Mouse (Mus musculus): ENCODE measurements around the gene Col27a1. TPM values are rescaled to one million over a fixed set of nuclear protein-coding genes. Genes with fewer than 3 reads are reported as not detected.

Col27a1 gene
- polyA plus RNA-seq, 1 experiment: 0.13 TPM

DNA sequence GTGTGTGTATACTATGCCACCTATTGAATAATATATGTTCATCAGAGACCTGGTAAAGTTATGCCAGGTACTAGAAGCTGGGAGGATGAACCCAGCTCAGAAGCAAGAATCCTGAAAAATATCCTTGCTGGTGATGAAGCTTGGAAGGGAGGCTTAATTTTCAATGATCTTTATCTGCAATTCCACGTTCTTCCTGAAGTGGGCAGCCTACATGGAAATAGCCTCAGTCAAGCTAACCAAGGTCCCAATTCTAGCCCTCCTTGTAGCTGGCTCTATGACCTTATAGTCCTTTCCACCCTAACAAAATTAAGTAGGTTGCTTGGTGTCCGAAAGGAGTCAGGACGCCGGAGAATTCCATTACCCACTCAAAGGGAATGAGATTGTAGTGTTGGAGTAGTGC lies 72.2 kb downstream of the Col27a1 start:
- H3ac ChIP-seq (ENCODE audit: control insufficient read depth, insufficient read length): no peak overlapping the region
- no peaks in the 10 kb centered on the region for H3K79me2 ChIP-seq (ENCODE audit: control insufficient read depth, insufficient read depth)
- peaks cover under 1% of the 10 kb centered on the region for H3K27me3 ChIP-seq (ENCODE audit: control insufficient read depth, insufficient read depth, insufficient read length)
- no peak overlapping the region for H3K4me2 ChIP-seq (ENCODE audit: low read depth)
- no peak for TF ChIP-seq POLR2A (IDR thresholded peaks at IDR 0.05; ENCODE audit: insufficient read length, low read depth)
- TF ChIP-seq CEBPB (IDR thresholded peaks at IDR 0.05; ENCODE audit: insufficient read depth, poor library complexity, severe bottlenecking): no peak
- no peak for TF ChIP-seq SRF (IDR thresholded peaks at IDR 0.05; ENCODE audit: control insufficient read depth, insufficient read length, low read depth)
- no peak for TF ChIP-seq POLR2AphosphoS2 (IDR thresholded peaks at IDR 0.05; ENCODE audit: insufficient read length, low read depth)
- no peak for TF ChIP-seq TCF12 (IDR thresholded peaks at IDR 0.05; ENCODE audit: insufficient read depth, poor library complexity, severe bottlenecking)
- no peak for TF ChIP-seq TCF3 (IDR thresholded peaks at IDR 0.05; ENCODE audit: insufficient read length, low read depth)
- H3K36me3 ChIP-seq (ENCODE audit: control insufficient read depth, insufficient read depth): no peaks in the 10 kb centered on the region
- H3K4me3 ChIP-seq: no peak overlapping the region

DNA sequence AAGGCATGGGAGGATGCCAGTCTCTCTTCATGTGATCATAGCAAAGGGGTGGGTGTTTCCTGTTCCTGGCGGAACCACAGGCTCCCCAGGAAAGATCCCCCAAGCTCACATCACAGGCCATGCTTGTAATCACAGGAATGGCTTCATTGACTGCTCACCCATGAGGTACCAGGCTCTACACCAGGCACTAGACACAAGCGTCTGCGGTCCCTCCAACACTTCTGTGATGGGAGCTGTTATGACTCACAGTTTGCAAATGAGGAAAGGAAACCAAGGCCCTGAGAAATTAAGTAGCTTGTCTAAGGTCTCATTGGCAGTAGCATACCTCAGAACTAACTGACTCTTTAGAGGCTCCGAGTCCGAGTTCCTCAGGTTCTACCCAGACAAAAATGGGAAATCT lies 74.7 kb downstream of the Col27a1 start:
- Histone ChIP-seq H3K79me2 (ENCODE audit: control insufficient read depth, insufficient read depth) (no peaks in the 10 kb centered on the region), H3ac (ENCODE audit: control insufficient read depth, insufficient read length) (no peak overlapping the region), H3K4me3 (no peak overlapping the region), H3K27me3 (ENCODE audit: control insufficient read depth, insufficient read depth, insufficient read length) (peaks cover 11% of the 10 kb centered on the region), H3K4me2 (ENCODE audit: low read depth) (no peak overlapping the region), H3K36me3 (ENCODE audit: control insufficient read depth, insufficient read depth) (no peaks in the 10 kb centered on the region)
- TF ChIP-seq POLR2A (IDR thresholded peaks at IDR 0.05; ENCODE audit: insufficient read length, low read depth): no peak
- no peak for TF ChIP-seq USF1 (IDR thresholded peaks at IDR 0.05; ENCODE audit: low read depth)
- TF ChIP-seq MYOG (IDR thresholded peaks at IDR 0.05; ENCODE audit: control insufficient read depth in 1 of 3, insufficient read depth in 1 of 3, insufficient read length in 2 of 3, low read depth in 2 of 3): no peak
- TF ChIP-seq CEBPB (IDR thresholded peaks at IDR 0.05; ENCODE audit: insufficient read depth, poor library complexity, severe bottlenecking): no peak
- TF ChIP-seq POLR2AphosphoS2 (IDR thresholded peaks at IDR 0.05; ENCODE audit: insufficient read length, low read depth): no peak
- no peak for TF ChIP-seq TCF12 (IDR thresholded peaks at IDR 0.05; ENCODE audit: insufficient read depth, poor library complexity, severe bottlenecking)
- no peak for TF ChIP-seq SRF (IDR thresholded peaks at IDR 0.05; ENCODE audit: control insufficient read depth, insufficient read length, low read depth)
- TF ChIP-seq REST (IDR thresholded peaks at IDR 0.05; ENCODE audit: insufficient read depth, insufficient read length): no peak
- no peak for TF ChIP-seq E2F4 (IDR thresholded peaks at IDR 0.05; ENCODE audit: insufficient read depth)
- no peak for TF ChIP-seq MYOD1 (IDR thresholded peaks at IDR 0.05; ENCODE audit: control insufficient read depth in 1 of 3, insufficient read length in 2 of 3, low read depth in 2 of 3)
- TF ChIP-seq TCF3 (IDR thresholded peaks at IDR 0.05; ENCODE audit: insufficient read length, low read depth): no peak
- TF ChIP-seq MAX (IDR thresholded peaks at IDR 0.05; ENCODE audit: low read depth): no peak

DNA sequence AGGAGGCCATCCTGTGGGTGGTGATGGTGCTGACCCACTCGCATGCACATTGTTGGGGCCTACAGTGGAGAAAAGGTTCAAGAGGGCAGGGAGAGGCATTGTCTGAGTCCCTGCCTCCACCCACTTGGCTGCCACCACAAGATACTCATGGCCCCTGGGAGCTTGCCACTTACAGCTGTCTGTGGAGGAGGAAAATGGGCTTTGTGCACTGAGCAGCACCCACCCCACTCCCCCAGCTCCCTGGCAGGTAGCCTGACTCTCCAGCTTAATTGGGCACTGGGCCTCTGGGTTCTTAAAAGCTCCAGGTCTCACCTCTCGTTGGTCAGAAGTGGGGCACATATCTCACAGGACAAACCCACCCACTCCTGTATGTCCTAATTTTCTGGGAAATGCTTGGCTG lies 76.3 kb downstream of the Col27a1 start:
- Histone ChIP-seq H3K36me3 (ENCODE audit: control insufficient read depth, insufficient read depth) (no peaks in the 10 kb centered on the region), H3ac (ENCODE audit: control insufficient read depth, insufficient read length) (no peak overlapping the region), H3K79me2 (ENCODE audit: control insufficient read depth, insufficient read depth) (no peaks in the 10 kb centered on the region), H3K27me3 (ENCODE audit: control insufficient read depth, insufficient read depth, insufficient read length) (peaks cover 14% of the 10 kb centered on the region), H3K4me2 (ENCODE audit: low read depth) (no peak overlapping the region), H3K4me3 (no peak overlapping the region)
- TF ChIP-seq USF1 (IDR thresholded peaks at IDR 0.05; ENCODE audit: low read depth) (no peak), TCF12 (IDR thresholded peaks at IDR 0.05; ENCODE audit: insufficient read depth, poor library complexity, severe bottlenecking) (no peak), MYOD1 (IDR thresholded peaks at IDR 0.05; ENCODE audit: control insufficient read depth in 1 of 3, insufficient read length in 2 of 3, low read depth in 2 of 3) (no peak), CEBPB (IDR thresholded peaks at IDR 0.05; ENCODE audit: insufficient read depth, poor library complexity, severe bottlenecking) (no peak), TCF3 (IDR thresholded peaks at IDR 0.05; ENCODE audit: insufficient read length, low read depth) (no peak), POLR2A (IDR thresholded peaks at IDR 0.05; ENCODE audit: insufficient read length, low read depth) (no peak), MAX (IDR thresholded peaks at IDR 0.05; ENCODE audit: low read depth) (no peak), E2F4 (IDR thresholded peaks at IDR 0.05; ENCODE audit: insufficient read depth) (no peak), REST (IDR thresholded peaks at IDR 0.05; ENCODE audit: insufficient read depth, insufficient read length) (no peak), POLR2AphosphoS2 (IDR thresholded peaks at IDR 0.05; ENCODE audit: insufficient read length, low read depth) (no peak), SRF (IDR thresholded peaks at IDR 0.05; ENCODE audit: control insufficient read depth, insufficient read length, low read depth) (no peak), MYOG (IDR thresholded peaks at IDR 0.05; ENCODE audit: control insufficient read depth in 1 of 3, insufficient read depth in 1 of 3, insufficient read length in 2 of 3, low read depth in 2 of 3) (no peak)

DNA sequence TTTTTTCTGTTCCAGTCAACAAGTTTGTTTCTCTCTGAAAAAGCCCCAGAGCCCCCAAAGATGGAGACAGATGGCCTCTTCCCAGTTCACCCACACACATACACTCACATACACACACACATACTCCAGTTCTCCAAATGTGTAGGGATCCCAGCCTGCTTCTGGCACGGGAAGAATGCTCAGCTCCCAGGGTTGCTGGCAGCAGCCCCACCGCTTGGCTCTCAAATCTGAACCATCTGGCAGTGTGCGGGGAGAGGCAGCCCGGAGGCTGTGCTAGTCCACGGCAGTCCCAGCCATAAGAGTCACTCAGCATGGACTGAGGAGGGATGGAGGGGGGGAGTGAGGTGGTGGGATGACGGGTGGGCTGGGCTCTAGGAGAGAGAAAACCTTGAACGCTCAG lies 77.3 kb downstream of the Col27a1 start:
- no peak overlapping the region for H3K4me3 ChIP-seq
- H3ac ChIP-seq (ENCODE audit: control insufficient read depth, insufficient read length): no peak overlapping the region
- H3K79me2 ChIP-seq (ENCODE audit: control insufficient read depth, insufficient read depth): no peaks in the 10 kb centered on the region
- H3K27me3 ChIP-seq (ENCODE audit: control insufficient read depth, insufficient read depth, insufficient read length): peaks cover 23% of the 10 kb centered on the region
- TF ChIP-seq MAX (IDR thresholded peaks at IDR 0.05; ENCODE audit: low read depth): no peak
- no peak for TF ChIP-seq POLR2A (IDR thresholded peaks at IDR 0.05; ENCODE audit: insufficient read length, low read depth)
- TF ChIP-seq TCF12 (IDR thresholded peaks at IDR 0.05; ENCODE audit: insufficient read depth, poor library complexity, severe bottlenecking): no peak
- TF ChIP-seq E2F4 (IDR thresholded peaks at IDR 0.05; ENCODE audit: insufficient read depth): no peak
- no peak for TF ChIP-seq REST (IDR thresholded peaks at IDR 0.05; ENCODE audit: insufficient read depth, insufficient read length)
- TF ChIP-seq MYOD1 (IDR thresholded peaks at IDR 0.05; ENCODE audit: control insufficient read depth in 1 of 3, insufficient read length in 2 of 3, low read depth in 2 of 3): no peak
- no peak for TF ChIP-seq SRF (IDR thresholded peaks at IDR 0.05; ENCODE audit: control insufficient read depth, insufficient read length, low read depth)
- TF ChIP-seq CEBPB (IDR thresholded peaks at IDR 0.05; ENCODE audit: insufficient read depth, poor library complexity, severe bottlenecking): no peak
- TF ChIP-seq TCF3 (IDR thresholded peaks at IDR 0.05; ENCODE audit: insufficient read length, low read depth): no peak
- TF ChIP-seq POLR2AphosphoS2 (IDR thresholded peaks at IDR 0.05; ENCODE audit: insufficient read length, low read depth): no peak
- TF ChIP-seq MYOG (IDR thresholded peaks at IDR 0.05; ENCODE audit: control insufficient read depth in 1 of 3, insufficient read depth in 1 of 3, insufficient read length in 2 of 3, low read depth in 2 of 3): no peak
- TF ChIP-seq USF1 (IDR thresholded peaks at IDR 0.05; ENCODE audit: low read depth): no peak
- no peak overlapping the region for H3K4me2 ChIP-seq (ENCODE audit: low read depth)
- H3K36me3 ChIP-seq (ENCODE audit: control insufficient read depth, insufficient read depth): no peaks in the 10 kb centered on the region
